Mouse (Mus musculus) midbrain, embryonic 14.5 days (tissue): Measurements from ENCODE around the gene Agbl3. TPM values are rescaled to one million over a fixed set of nuclear protein-coding genes. Genes with fewer than 3 reads are reported as not detected.

Experiments
- ATAC-seq: fragments of 200-750 bp; cut with Nextera tagmentation; 2 replicates; pipeline ENCODE4 v1.8.0; 2017; ENCODE audit warnings: moderate number of reproducible peaks, moderate library complexity; ENCODE audit not compliant: low FRiP score, low TSS enrichment
- DNase-seq: peaks from one replicate; pipeline ENCODE4 v3.0.0-alpha.2; 2015
- H3K27ac ChIP-seq: fragments of 300-500 bp; sonication (generic); replicated peaks from 2 replicates; pipeline ENCODE4 v1.5.1; 2014; ENCODE audit warnings: mild to moderate bottlenecking, low read depth, low read length, moderate library complexity
- H3K27me3 ChIP-seq: fragments of 300-500 bp; sonication (generic); 2 replicates; pipeline ENCODE4 v1.6.1; 2014; ENCODE audit warnings: low read length, control low read depth, mixed read lengths; ENCODE audit not compliant: control insufficient read depth, insufficient read depth
- H3K36me3 ChIP-seq: fragments of 300-500 bp; sonication (generic); 2 replicates; pipeline ENCODE4 v1.6.1; 2014; ENCODE audit warnings: low read length, control low read depth; ENCODE audit not compliant: control insufficient read depth, insufficient read depth
- H3K4me1 ChIP-seq: fragments of 300-500 bp; sonication (generic); 2 replicates; pipeline ENCODE4 v1.6.1; 2014; ENCODE audit warnings: mild to moderate bottlenecking, antibody characterized with exemption, low read length, control low read depth; ENCODE audit not compliant: control insufficient read depth, insufficient read depth
- H3K4me2 ChIP-seq: fragments of 300-500 bp; sonication (generic); 2 replicates; pipeline ENCODE4 v1.6.1; 2014; ENCODE audit warnings: mild to moderate bottlenecking, low read length, moderate library complexity
- H3K4me3 ChIP-seq: fragments of 300-500 bp; sonication (generic); replicated peaks from 2 replicates; pipeline ENCODE4 v1.5.1; 2014; ENCODE audit warnings: low read depth, low read length
- H3K9ac ChIP-seq: fragments of 300-500 bp; sonication (generic); replicated peaks from 2 replicates; pipeline ENCODE4 v1.6.1; 2014; ENCODE audit warnings: mild to moderate bottlenecking, low read length, moderate library complexity
- H3K9me3 ChIP-seq: fragments of 300-500 bp; sonication (generic); 2 replicates; pipeline ENCODE4 v1.6.1; 2016; ENCODE audit warnings: low read length, control low read depth, mixed read lengths; ENCODE audit not compliant: control insufficient read depth
- WGBS: fragments of 180-500 bp; shearing (Covaris S2); extraction: QIAGEN DNeasy Blood & Tissue Kit; methylation state at CpG from one replicate; pipeline ENCODE4 v1.1.7; 2014; 5-methylcytosine and 5-hydroxymethylcytosine counted together
- polyA plus RNA-seq: library from polyadenylated mRNA; unstranded; fragments of >200 nt; fragmentation: Nextera tagmentation; extraction: Ambion mirVana; gene quantifications from 2 replicates; pipeline ENCODE4 v1.2.1, GENCODE M21; 2014

Agbl3 gene
- polyA plus RNA-seq, 1 experiment from 2014 or later = 14.7 TPM

DNA sequence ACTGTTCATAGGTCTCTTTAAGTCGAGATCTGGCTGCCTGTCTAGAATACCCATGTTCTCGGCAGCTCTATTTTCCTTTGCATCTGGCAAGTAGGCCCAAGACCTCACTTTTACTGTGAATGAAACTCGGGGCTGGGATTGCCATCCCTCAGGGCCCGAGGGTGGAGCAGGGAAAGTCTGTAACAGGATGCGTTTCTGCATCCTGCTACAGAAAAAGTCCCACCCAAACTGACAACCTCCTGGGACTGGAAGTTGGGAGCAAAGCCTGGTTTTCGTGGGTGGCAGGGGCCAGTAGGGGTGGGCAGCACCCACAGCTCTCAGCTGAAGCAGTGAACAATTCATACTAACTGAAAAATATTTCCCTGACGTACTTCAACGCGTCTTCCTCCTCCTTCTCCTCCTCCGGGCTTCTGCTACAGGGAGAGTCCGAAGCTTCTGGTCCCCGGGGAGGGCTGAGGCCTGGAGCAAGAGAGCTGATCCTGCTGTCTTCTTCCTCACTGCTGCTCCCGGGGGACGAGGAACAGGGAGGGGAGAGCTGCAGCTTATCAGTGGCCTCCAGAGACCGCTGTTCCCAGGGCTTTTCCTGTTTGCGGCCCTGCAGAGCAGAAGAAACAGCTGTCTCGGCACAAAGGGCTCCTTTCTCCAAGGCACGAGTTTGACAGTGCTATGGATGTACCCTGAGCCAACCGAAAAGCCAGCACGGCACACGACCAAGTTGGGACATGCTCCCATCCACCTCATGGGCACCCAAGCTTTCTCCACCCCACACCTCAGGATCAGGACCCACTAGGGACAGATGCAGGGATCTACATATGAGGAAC is 94.1 kb downstream of the Agbl3 start:
- DNase-seq = no peak
- Histone ChIP-seq H3K9ac (0 out of 2 replicates have a peak overlapping the region, but pooled peaks have one; percentile 17), H3K27me3 (no peaks in the 10 kb centered on the region), H3K9me3 (no peaks in the 10 kb centered on the region), H3K4me3 (no peak overlapping the region), H3K36me3 (peaks cover under 1% of the 10 kb centered on the region; the same call in 1 of the 2 replicates), H3K4me2 (no peak overlapping the region), H3K27ac (no peak overlapping the region), H3K4me1 (peaks cover 18% of the 10 kb centered on the region)
- 81% methylated on average over 21 of the region's 21 CpGs for WGBS
- no peak for ATAC-seq

- Histone ChIP-seq H3K4me3 (no peak overlapping the region), H3K4me1 (peaks cover 18% of the 10 kb centered on the region), H3K36me3 (peaks cover 3% of the 10 kb centered on the region), H3K9me3 (no peaks in the 10 kb centered on the region), H3K27me3 (no peaks in the 10 kb centered on the region), H3K4me2 (no peak overlapping the region), H3K9ac (no peak overlapping the region), H3K27ac (no peak overlapping the region)
- ATAC-seq (no peak), DNase-seq (no peak)
- 89% methylated on average over 15 of the region's 15 CpGs for whole genome bisulfite sequencing
Measured at GRCm38 (mm10) chr6:34875268-34875761, 95.1 kb downstream of the Agbl3 start.

DNA sequence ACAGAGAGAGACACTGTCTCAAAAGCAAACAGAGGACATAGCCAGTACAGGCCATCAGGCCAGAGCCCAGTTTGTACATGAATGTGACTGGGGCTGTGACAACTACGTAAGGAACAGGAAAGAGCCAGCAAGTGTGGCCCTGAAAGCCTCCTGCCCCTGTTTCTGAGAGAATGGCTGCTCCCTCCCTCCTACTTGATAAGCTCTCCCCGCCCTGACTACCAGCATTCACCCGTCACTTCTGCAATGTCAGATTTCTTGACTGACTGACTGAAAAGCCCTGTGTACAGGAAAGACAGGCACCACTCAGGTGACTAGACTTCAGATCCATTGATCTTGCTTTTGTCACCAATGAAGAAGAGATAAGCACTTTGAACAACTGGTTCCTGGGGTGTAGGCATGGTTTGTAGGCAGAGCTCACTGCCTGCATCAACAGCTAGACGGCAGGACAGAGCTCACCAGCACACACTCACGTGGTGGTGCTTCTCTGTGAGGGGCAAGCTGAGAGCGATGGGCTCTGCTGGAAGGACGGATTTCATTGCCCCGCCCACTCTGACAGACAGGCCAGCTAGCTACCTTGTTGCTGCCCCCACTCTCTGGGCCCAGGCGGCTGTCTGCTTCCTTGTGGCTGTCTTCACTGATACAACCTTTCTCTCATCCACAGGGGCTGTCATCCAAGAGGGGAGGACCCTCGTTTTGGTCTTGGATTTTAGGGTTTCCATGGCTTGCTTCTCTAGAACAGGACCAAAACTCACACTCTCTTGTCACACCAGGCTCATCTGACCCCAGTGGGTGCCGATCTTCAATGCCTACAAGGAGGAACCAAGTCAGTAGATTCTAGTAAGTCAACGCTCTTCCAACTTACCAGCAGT is 96.0 kb downstream of the Agbl3 start:
- H3K4me1 ChIP-seq = peaks cover 18% of the 10 kb centered on the region
- H3K9me3 ChIP-seq = no peaks in the 10 kb centered on the region
- no peak overlapping the region for H3K4me3 ChIP-seq
- H3K4me2 ChIP-seq = peak overlapping the region; percentile 71
- H3K9ac ChIP-seq = no peak overlapping the region
- H3K27ac ChIP-seq = no peak overlapping the region
- ATAC-seq (no peak), DNase-seq (no peak)
- WGBS = 62% methylated on average over 12 of the region's 12 CpGs
- H3K36me3 ChIP-seq = peaks cover 9% of the 10 kb centered on the region
- no peaks in the 10 kb centered on the region for H3K27me3 ChIP-seq

DNA sequence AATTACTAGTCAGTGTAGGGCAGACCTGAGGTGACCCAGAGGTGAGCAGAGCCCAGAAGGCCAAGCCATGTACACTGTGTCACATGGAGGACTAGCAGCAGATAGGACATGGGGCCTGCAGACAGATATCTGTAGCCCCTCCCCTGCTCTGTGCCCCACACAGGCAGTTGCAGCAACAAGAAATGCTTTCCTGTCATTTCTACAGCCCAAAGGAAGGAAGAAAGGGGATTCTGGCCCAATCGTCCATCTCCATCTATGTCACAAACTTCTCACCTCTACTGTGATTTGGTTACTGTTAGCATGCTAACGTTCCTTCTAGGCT is 96.6 kb downstream of the Agbl3 start:
- peak overlapping the region; percentile 71 for H3K4me2 ChIP-seq
- no peaks in the 10 kb centered on the region for H3K27me3 ChIP-seq
- no peaks in the 10 kb centered on the region for H3K9me3 ChIP-seq
- peak overlapping the region; percentile 58 for H3K4me3 ChIP-seq
- no peak overlapping the region for H3K27ac ChIP-seq
- no peak for DNase-seq
- 55% methylated on average over 2 of the region's 2 CpGs for WGBS
- H3K9ac ChIP-seq = peak overlapping the region; percentile 79; the same call in 1 of the 2 replicates
- H3K4me1 ChIP-seq = peaks cover 18% of the 10 kb centered on the region
- peaks cover 11% of the 10 kb centered on the region for H3K36me3 ChIP-seq
- no peak for ATAC-seq

GRCm38 (mm10) chr6:34877509-34878321 is 97.5 kb downstream of the Agbl3 start, which contains the start of gene Cyren:
Gene Cyren, minus strand, starts transcription at chr6:34878060.
- Histone ChIP-seq H3K4me1 (peaks cover 18% of the 10 kb centered on the region), H3K9ac (peak within 1 kb of the TSS; percentile 79), H3K4me2 (peak within 1 kb of the TSS; percentile 71), H3K36me3 (peaks cover 19% of the 10 kb centered on the region), H3K9me3 (no peaks in the 10 kb centered on the region), H3K4me3 (peak within 1 kb of the TSS; percentile 58), H3K27ac (peak within 1 kb of the TSS; percentile 90), H3K27me3 (no peaks in the 10 kb centered on the region)
- DNase-seq (peak; percentile 96), ATAC-seq (peak; percentile 93)
- WGBS = under 1% methylated on average over 56 of the region's 56 CpGs

GRCm38 (mm10) chr6:34879101-34879740 is 99.0 kb downstream of the Agbl3 start:
- ATAC-seq (no peak), DNase-seq (no peak)
- WGBS = 89% methylated on average over 16 of the region's 16 CpGs
- H3K4me3 ChIP-seq = no peak overlapping the region
- H3K4me2 ChIP-seq = no peak overlapping the region
- no peak overlapping the region for H3K9ac ChIP-seq
- H3K36me3 ChIP-seq = peaks cover 26% of the 10 kb centered on the region
- no peaks in the 10 kb centered on the region for H3K9me3 ChIP-seq
- peaks cover 18% of the 10 kb centered on the region for H3K4me1 ChIP-seq
- no peaks in the 10 kb centered on the region for H3K27me3 ChIP-seq
- no peak overlapping the region for H3K27ac ChIP-seq

GRCm38 (mm10) chr6:34879911-34880475 is 99.8 kb downstream of the Agbl3 start:
- Histone ChIP-seq H3K4me3 (no peak overlapping the region), H3K4me1 (peaks cover 18% of the 10 kb centered on the region), H3K27me3 (no peaks in the 10 kb centered on the region), H3K36me3 (peaks cover 33% of the 10 kb centered on the region), H3K9me3 (no peaks in the 10 kb centered on the region), H3K4me2 (no peak overlapping the region), H3K27ac (no peak overlapping the region), H3K9ac (no peak overlapping the region)
- 57% methylated on average over 6 of the region's 6 CpGs for WGBS
- DNase-seq = peak; percentile 75
- ATAC-seq = no peak
